Mouse (Mus musculus): ENCODE data around the gene Fam222a. TPM values are rescaled to one million over a fixed set of nuclear protein-coding genes. Genes with fewer than 3 reads are reported as not detected.

Fam222a gene
- total RNA-seq, 4 experiments from 2014 or later: 8.6 to 12.8 (median 11.6) TPM

- peak; percentile 46 to 64 for DNase-seq (ENCODE audit: low spot score in 2 of 2)
These were observed 39.8 kb downstream of the Fam222a start for GRCm38 (mm10) chr5:114607651-114608050.

GRCm38 (mm10) chr5:114608516-114608915 lies 40.7 kb downstream of the Fam222a start:
- peak in 1 of 2 experiments; percentile 73 for DNase-seq (ENCODE audit: low spot score in 2 of 2)

- DNase-seq (ENCODE audit: low spot score in 2 of 2): no peak
These were observed 43.4 kb downstream of the Fam222a start for GRCm38 (mm10) chr5:114611256-114611655.

- no peak for DNase-seq (ENCODE audit: low spot score in 2 of 2)
These were observed 44.3 kb downstream of the Fam222a start for GRCm38 (mm10) chr5:114611968-114612608.

- DNase-seq (ENCODE audit: low spot score in 2 of 2): no peak
These were observed 47.0 kb downstream of the Fam222a start for GRCm38 (mm10) chr5:114614863-114615262.

- DNase-seq (ENCODE audit: low spot score in 2 of 2): no peak
These were observed 48.7 kb downstream of the Fam222a start for GRCm38 (mm10) chr5:114616336-114617061.

GRCm38 (mm10) chr5:114617809-114618208 lies 50.0 kb downstream of the Fam222a start:
- no peak for DNase-seq (ENCODE audit: low spot score in 2 of 2)

- DNase-seq (ENCODE audit: low spot score in 2 of 2): peak in 1 of 2 experiments; percentile 71
These were observed 51.0 kb downstream of the Fam222a start for GRCm38 (mm10) chr5:114618851-114619250.

GRCm38 (mm10) chr5:114620305-114620704 lies 52.5 kb downstream of the Fam222a start:
- DNase-seq (ENCODE audit: low spot score in 2 of 2): no peak

- DNase-seq (ENCODE audit: low spot score in 2 of 2): peak in 1 of 2 experiments; percentile 43
These were observed 57.8 kb downstream of the Fam222a start for GRCm38 (mm10) chr5:114625590-114625989.

- DNase-seq (ENCODE audit: low spot score in 2 of 2): no peak
These were observed 63.5 kb downstream of the Fam222a start for GRCm38 (mm10) chr5:114631336-114631735.

- DNase-seq (ENCODE audit: low spot score in 2 of 2): no peak
These were observed 68.3 kb downstream of the Fam222a start for GRCm38 (mm10) chr5:114636091-114636490.

GRCm38 (mm10) chr5:114638769-114639644 lies 71.2 kb downstream of the Fam222a start:
- DNase-seq (ENCODE audit: low spot score in 2 of 2): peak; percentile 62 to 81

GRCm38 (mm10) chr5:114639645-114639957 lies 71.8 kb downstream of the Fam222a start:
- DNase-seq (ENCODE audit: low spot score in 2 of 2): no peak

GRCm38 (mm10) chr5:114640809-114641208 lies 73.0 kb downstream of the Fam222a start:
- no peak for DNase-seq (ENCODE audit: low spot score in 2 of 2)

GRCm38 (mm10) chr5:114644918-114645317 lies 77.1 kb downstream of the Fam222a start:
- DNase-seq (ENCODE audit: low spot score in 2 of 2): no peak

- no peak for DNase-seq (ENCODE audit: low spot score in 2 of 2)
These were observed 78.1 kb downstream of the Fam222a start for GRCm38 (mm10) chr5:114645916-114646315.

- no peak for DNase-seq (ENCODE audit: low spot score in 2 of 2)
These were observed 79.6 kb downstream of the Fam222a start for GRCm38 (mm10) chr5:114647211-114647974.

GRCm38 (mm10) chr5:114648728-114649311 lies 81.0 kb downstream of the Fam222a start:
- DNase-seq (ENCODE audit: low spot score in 2 of 2): no peak

GRCm38 (mm10) chr5:114651002-114651401 lies 83.2 kb downstream of the Fam222a start:
- no peak for DNase-seq (ENCODE audit: low spot score in 2 of 2)

GRCm38 (mm10) chr5:114651449-114651848 lies 83.6 kb downstream of the Fam222a start:
- DNase-seq (ENCODE audit: low spot score in 2 of 2): no peak

Data from left cerebral cortex, adult 8-10 months (tissue).